Mouse (Mus musculus) layer of hippocampus, adult 18-20 months (tissue): ENCODE results near the gene Hoxa7. TPM values are rescaled to one million over a fixed set of nuclear protein-coding genes. Genes with fewer than 3 reads are reported as not detected.

Source experiments
- DNase-seq, 2 experiments: peaks; one replicate each; pipeline ENCODE4 v3.0.0; 2022; ENCODE audit warnings: low spot score in 2 of 2
- long read RNA-seq: library from polyadenylated mRNA; stranded (forward); transcript quantifications from one replicate; pipeline ENCODE4 v2.0.0, GENCODE M21; 2021
- total RNA-seq, 2 experiments: library from RNA; stranded (reverse); gene quantifications; 2 replicates each; pipeline ENCODE4 v1.2.3; 2021

Hoxa7 gene
- under 1 TPM in 1 of 2 experiments, not detected in 1; 0.36 TPM for total RNA-seq
- long read RNA-seq, result 0 reads

DNA sequence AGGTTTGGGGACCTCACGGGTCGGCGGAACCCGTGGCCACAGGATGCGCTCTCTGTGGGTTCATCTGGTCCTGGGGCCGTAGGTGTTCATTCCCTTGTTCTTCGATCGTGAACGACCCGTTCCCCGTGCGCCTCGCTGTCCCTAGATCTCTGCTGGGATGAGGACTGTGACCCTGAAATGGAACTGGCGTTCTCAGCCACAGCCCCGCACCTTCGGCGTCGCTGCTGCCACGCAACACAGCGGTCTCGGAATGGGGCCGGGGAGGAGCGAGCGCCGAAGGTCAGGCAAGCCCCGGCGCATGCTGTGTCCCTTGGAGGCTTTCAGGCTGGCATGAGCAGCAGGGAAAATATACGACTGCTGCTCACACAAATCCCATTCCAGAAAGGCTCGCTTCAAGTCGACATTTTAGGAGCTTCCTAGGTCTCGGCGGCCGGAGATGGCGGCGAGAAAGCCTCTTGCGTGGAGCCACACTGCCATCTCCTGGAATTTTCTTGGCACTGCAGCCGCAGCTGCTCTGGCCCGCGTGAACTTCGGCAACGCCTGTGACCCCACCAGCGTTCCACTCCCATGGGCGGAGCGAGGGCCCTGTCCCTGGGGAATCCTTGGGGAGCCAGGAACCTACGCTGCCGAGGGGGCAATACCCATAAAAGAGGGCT is at the start of gene Hoxa7:
TSS of gene Hoxa7 (minus strand) at position 518 of the 656 bp plus-strand sequence.
- DNase-seq, result peak; percentile 73 to 88

DNA sequence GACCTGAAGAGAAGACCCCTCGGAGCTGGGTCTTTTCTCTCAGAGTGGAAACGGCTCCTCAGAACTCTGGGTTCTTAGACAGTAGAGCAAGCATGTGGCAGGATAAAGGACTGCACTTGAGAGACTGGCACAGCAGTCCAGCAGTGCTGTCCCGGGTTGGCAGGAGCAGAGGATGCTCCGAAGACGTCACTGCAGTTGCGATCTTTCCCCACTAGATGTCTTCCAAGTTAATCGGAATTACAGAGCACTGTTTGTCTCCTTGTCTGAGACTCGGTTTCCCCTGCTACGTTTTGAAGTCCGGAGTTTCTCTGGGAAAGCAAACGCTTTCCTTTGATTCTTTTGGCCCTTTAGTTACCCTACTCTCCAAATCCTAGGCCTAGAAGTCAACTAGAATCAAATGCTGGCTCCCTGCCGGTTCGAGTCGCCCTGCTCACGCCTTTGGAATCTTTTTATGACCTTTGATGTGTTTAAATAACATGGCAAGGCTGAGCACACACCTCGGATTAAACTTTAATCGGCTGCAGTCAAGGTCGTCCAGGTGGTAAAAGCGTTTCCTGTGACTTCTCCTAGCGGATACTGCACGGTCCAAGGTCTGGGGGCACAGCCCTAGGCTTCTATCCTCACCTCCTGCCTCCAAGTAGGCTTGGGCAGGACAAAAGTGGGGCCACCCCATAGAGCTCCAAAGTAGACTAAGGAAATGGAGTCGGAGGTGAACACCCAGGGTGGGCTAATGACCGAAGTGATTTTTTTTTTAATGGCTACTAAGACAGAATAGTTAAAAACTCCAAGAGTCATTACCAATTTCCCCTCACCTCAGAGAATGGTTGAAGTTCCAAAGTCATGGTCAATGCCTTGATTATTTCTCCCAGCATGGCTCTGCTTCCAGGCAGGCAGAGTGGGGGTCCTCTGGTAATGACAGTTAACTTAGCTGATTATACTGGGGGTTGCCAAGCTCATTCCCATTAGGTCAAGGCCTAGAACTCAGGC is 49.1 kb upstream of the Hoxa7 start:
- DNase-seq, result peak in 1 of 2 experiments; percentile 70

- DNase-seq, result no peak
Measured at GRCm38 (mm10) chr6:52268756-52269155, 47.1 kb upstream of the Hoxa7 start.

- DNase-seq, result no peak
Measured at GRCm38 (mm10) chr6:52268341-52268740, 46.7 kb upstream of the Hoxa7 start.

GRCm38 (mm10) chr6:52267691-52268090 is 46.0 kb upstream of the Hoxa7 start:
- no peak for DNase-seq

GRCm38 (mm10) chr6:52267221-52267620 is 45.6 kb upstream of the Hoxa7 start:
- DNase-seq, result no peak

DNA sequence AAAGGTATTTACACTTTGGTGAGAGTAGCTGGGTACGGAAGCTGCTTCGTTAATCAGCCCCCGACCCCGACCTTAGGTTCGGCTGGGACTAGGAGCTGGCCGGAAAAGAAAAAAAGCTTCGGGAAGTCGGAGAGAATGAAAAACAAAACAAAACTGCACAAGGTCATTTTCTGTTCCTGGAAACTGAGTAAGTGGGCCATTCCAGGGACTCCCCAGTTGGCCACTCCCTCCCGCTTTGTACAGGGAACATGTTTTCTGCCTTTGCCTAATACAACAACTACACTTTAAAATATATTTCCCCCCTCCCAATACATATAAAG is 45.0 kb upstream of the Hoxa7 start:
- no peak for DNase-seq

DNA sequence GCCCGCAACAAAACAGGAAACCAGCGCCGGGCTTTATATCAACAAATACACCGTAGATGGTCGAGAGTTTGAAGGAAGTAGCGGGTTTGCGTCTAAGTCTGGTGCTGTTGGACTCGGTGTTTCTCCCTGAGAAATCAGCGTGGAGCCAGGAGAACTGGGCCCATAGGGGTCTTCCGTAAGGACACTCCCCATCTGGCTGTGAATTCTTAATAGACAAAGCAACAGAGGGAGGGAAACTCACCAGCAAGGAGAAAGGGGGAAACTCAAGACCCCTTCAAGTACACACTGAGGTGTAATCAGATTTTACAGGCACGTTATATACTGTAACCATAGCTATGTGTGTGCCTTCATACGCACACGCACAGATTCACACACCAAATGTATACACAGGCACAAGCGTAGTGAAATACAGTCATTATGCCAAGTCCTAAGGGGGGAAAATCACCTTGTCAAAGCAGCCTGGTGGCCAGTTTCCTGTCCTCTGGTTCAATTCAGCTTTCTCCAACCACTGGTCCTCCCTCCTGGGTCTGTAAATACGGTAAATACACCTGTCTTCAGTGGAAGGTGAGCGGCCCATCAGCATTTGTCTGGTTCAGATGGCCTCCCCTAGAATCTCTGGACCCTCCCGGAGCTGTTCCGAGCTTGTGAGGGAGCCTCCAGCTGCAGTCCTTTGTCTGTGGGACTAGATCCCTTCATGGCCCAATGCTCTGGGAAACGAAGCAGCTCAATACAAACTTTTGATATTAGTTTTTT is 44.4 kb upstream of the Hoxa7 start:
- no peak for DNase-seq

- DNase-seq, result no peak
Measured at GRCm38 (mm10) chr6:52265306-52265912, 43.8 kb upstream of the Hoxa7 start.

- no peak for DNase-seq
Measured at GRCm38 (mm10) chr6:52264106-52264790, 42.6 kb upstream of the Hoxa7 start.

GRCm38 (mm10) chr6:52263321-52263585 is 41.6 kb upstream of the Hoxa7 start:
- no peak for DNase-seq

GRCm38 (mm10) chr6:52262463-52263320 is 41.0 kb upstream of the Hoxa7 start:
- DNase-seq, result no peak

- DNase-seq, result no peak
Measured at GRCm38 (mm10) chr6:52261751-52262462, 40.3 kb upstream of the Hoxa7 start.

- no peak for DNase-seq
Measured at GRCm38 (mm10) chr6:52260654-52261575, 39.3 kb upstream of the Hoxa7 start, which contains the start of gene Hoxa13. Hoxa13 (minus strand) TSS chr6:52260880.

GRCm38 (mm10) chr6:52259811-52260261 is 38.2 kb upstream of the Hoxa7 start:
- no peak for DNase-seq

- no peak for DNase-seq
Measured at GRCm38 (mm10) chr6:52259081-52259790, 37.6 kb upstream of the Hoxa7 start.

- DNase-seq, result peak in 1 of 2 experiments; percentile 86
Measured at GRCm38 (mm10) chr6:52256956-52257355, 35.3 kb upstream of the Hoxa7 start.
